Mouse (Mus musculus): ENCODE measurements around the gene Krcc1. TPM values are rescaled to one million over a fixed set of nuclear protein-coding genes. Genes with fewer than 3 reads are reported as not detected.
A peak's percentile ranks its signal among the peaks of the same experiment; 100 is the strongest.
"Not testable (repeated sequence)": the region's sequence is repeated elsewhere in the genome, so short reads cannot be mapped to it uniquely, and the experiment has no call there.

Krcc1 gene
- polyA plus RNA-seq, 1 experiment from 2014 or later: 39.3 TPM

GRCm38 (mm10) chr6:71262142-71262833, 9.2 kb upstream of the Krcc1 start:
- H3K36me3 ChIP-seq: no peaks in the 10 kb centered on the region
- 68% methylated on average over 8 of the region's 8 CpGs for WGBS
- 0 out of 2 replicates have a peak overlapping the region, but pooled peaks have one; percentile 2 for H3K27ac ChIP-seq
- H3K9ac ChIP-seq (replicated peaks): no peak overlapping the region
- no peak overlapping the region for H3K4me2 ChIP-seq
- no peaks in the 10 kb centered on the region for H3K9me3 ChIP-seq
- H3K4me3 ChIP-seq (replicated peaks): no peak overlapping the region
- no peaks in the 10 kb centered on the region for H3K27me3 ChIP-seq
- no peak for ATAC-seq (ENCODE audit: insufficient number of reproducible peaks, insufficient read depth, low FRiP score, low TSS enrichment, low read depth)
- H3K4me1 ChIP-seq (replicated peaks): no peaks in the 10 kb centered on the region

GRCm38 (mm10) chr6:71267603-71268002, 3.9 kb upstream of the Krcc1 start:
- H3K27me3 ChIP-seq; H3K9ac ChIP-seq (replicated peaks); H3K4me2 ChIP-seq; H3K9me3 ChIP-seq; H3K4me3 ChIP-seq (replicated peaks); H3K27ac ChIP-seq; H3K36me3 ChIP-seq; H3K4me1 ChIP-seq (replicated peaks); ATAC-seq (ENCODE audit: insufficient number of reproducible peaks, insufficient read depth, low FRiP score, low TSS enrichment, low read depth): not testable (repeated sequence)
- WGBS: 85% methylated on average over 7 of the region's 7 CpGs

- ATAC-seq (ENCODE audit: insufficient number of reproducible peaks, insufficient read depth, low FRiP score, low TSS enrichment, low read depth): no peak
- Histone ChIP-seq H3K27me3 (no peaks in the 10 kb centered on the region), H3K9me3 (no peaks in the 10 kb centered on the region), H3K9ac (replicated peaks) (no peak overlapping the region), H3K4me1 (replicated peaks) (peaks cover 15% of the 10 kb centered on the region), H3K27ac (0 out of 2 replicates have a peak overlapping the region, but pooled peaks have one; percentile 17), H3K36me3 (no peaks in the 10 kb centered on the region), H3K4me2 (no peak overlapping the region), H3K4me3 (replicated peaks) (no peak overlapping the region)
- 67% methylated on average over 7 of the region's 7 CpGs for WGBS
Observed at GRCm38 (mm10) chr6:71268929-71269685, 2.4 kb upstream of the Krcc1 start.

- not testable (repeated sequence) for ATAC-seq (ENCODE audit: insufficient number of reproducible peaks, insufficient read depth, low FRiP score, low TSS enrichment, low read depth); H3K36me3 ChIP-seq; H3K9me3 ChIP-seq; H3K9ac ChIP-seq (replicated peaks); H3K4me2 ChIP-seq; H3K4me3 ChIP-seq (replicated peaks); H3K27me3 ChIP-seq
- WGBS: 89% methylated on average over 6 of the region's 6 CpGs
- 0 out of 2 replicates have a peak overlapping the region, but pooled peaks have one; percentile 17 for H3K27ac ChIP-seq
- H3K4me1 ChIP-seq (replicated peaks): peaks cover 15% of the 10 kb centered on the region
Observed at GRCm38 (mm10) chr6:71269686-71270050, 1.8 kb upstream of the Krcc1 start.

GRCm38 (mm10) chr6:71270301-71271056, 998 bp upstream of the Krcc1 start:
- 23% methylated on average over 14 of the region's 14 CpGs for WGBS
- no peak overlapping the region; the same call in 1 of the 2 replicates for H3K9ac ChIP-seq (replicated peaks)
- ATAC-seq (ENCODE audit: insufficient number of reproducible peaks, insufficient read depth, low FRiP score, low TSS enrichment, low read depth): peak; percentile 24

GRCm38 (mm10) chr6:71271057-71271388, 454 bp upstream of the Krcc1 start:
- no peak overlapping the region; the same call in 1 of the 2 replicates for H3K9ac ChIP-seq (replicated peaks)

More at GRCm38 (mm10) chr6:71270301-71271056, 998 bp upstream of the Krcc1 start:
- Histone ChIP-seq H3K4me2 (peak overlapping the region; percentile 79), H3K36me3 (no peaks in the 10 kb centered on the region), H3K4me3 (replicated peaks) (peak overlapping the region; percentile 89), H3K27me3 (no peaks in the 10 kb centered on the region), H3K4me1 (replicated peaks) (peaks cover 15% of the 10 kb centered on the region), H3K27ac (peak overlapping the region; percentile 73), H3K9me3 (no peaks in the 10 kb centered on the region)

GRCm38 (mm10) chr6:71272316-71272741, 852 bp downstream of the Krcc1 start:
- Histone ChIP-seq H3K9ac (replicated peaks) (peak overlapping the region; percentile 98), H3K4me1 (replicated peaks) (peaks cover 15% of the 10 kb centered on the region), H3K36me3 (no peaks in the 10 kb centered on the region), H3K27me3 (no peaks in the 10 kb centered on the region), H3K9me3 (no peaks in the 10 kb centered on the region), H3K4me3 (replicated peaks) (peak overlapping the region; percentile 89), H3K27ac (peak overlapping the region; percentile 98), H3K4me2 (peak overlapping the region; percentile 79)
- no peak for ATAC-seq (ENCODE audit: insufficient number of reproducible peaks, insufficient read depth, low FRiP score, low TSS enrichment, low read depth)
- WGBS: 1% methylated on average over 11 of the region's 11 CpGs

More at GRCm38 (mm10) chr6:71271057-71271388, 454 bp upstream of the Krcc1 start:
- H3K9me3 ChIP-seq: no peaks in the 10 kb centered on the region
- H3K4me1 ChIP-seq (replicated peaks): peaks cover 15% of the 10 kb centered on the region
- WGBS: 3% methylated on average over 8 of the region's 8 CpGs
- no peaks in the 10 kb centered on the region for H3K36me3 ChIP-seq
- peak overlapping the region; percentile 89 for H3K4me3 ChIP-seq (replicated peaks)
- ATAC-seq (ENCODE audit: insufficient number of reproducible peaks, insufficient read depth, low FRiP score, low TSS enrichment, low read depth): peak; percentile 60
- no peaks in the 10 kb centered on the region for H3K27me3 ChIP-seq
- peak overlapping the region; percentile 73 for H3K27ac ChIP-seq
- peak overlapping the region; percentile 79 for H3K4me2 ChIP-seq

- WGBS: 86% methylated on average over 1 of the region's 1 CpGs
- H3K4me1 ChIP-seq (replicated peaks): peaks cover 15% of the 10 kb centered on the region
Observed at GRCm38 (mm10) chr6:71273715-71274114, 2.2 kb downstream of the Krcc1 start.

GRCm38 (mm10) chr6:71274621-71275020, 3.1 kb downstream of the Krcc1 start:
- ATAC-seq (ENCODE audit: insufficient number of reproducible peaks, insufficient read depth, low FRiP score, low TSS enrichment, low read depth): no peak
- Histone ChIP-seq H3K9ac (replicated peaks) (no peak overlapping the region), H3K4me2 (no peak overlapping the region), H3K27me3 (no peaks in the 10 kb centered on the region), H3K9me3 (no peaks in the 10 kb centered on the region), H3K4me3 (replicated peaks) (no peak overlapping the region), H3K36me3 (no peaks in the 10 kb centered on the region), H3K4me1 (replicated peaks) (peaks cover 15% of the 10 kb centered on the region), H3K27ac (no peak overlapping the region)
- WGBS: 85% methylated on average over 1 of the region's 1 CpGs

More at GRCm38 (mm10) chr6:71273715-71274114, 2.2 kb downstream of the Krcc1 start:
- Histone ChIP-seq H3K27me3 (no peaks in the 10 kb centered on the region), H3K4me2 (no peak overlapping the region), H3K4me3 (replicated peaks) (no peak overlapping the region), H3K9me3 (no peaks in the 10 kb centered on the region), H3K9ac (replicated peaks) (no peak overlapping the region), H3K27ac (no peak overlapping the region), H3K36me3 (no peaks in the 10 kb centered on the region)
- no peak for ATAC-seq (ENCODE audit: insufficient number of reproducible peaks, insufficient read depth, low FRiP score, low TSS enrichment, low read depth)

GRCm38 (mm10) chr6:71279418-71279817, 7.9 kb downstream of the Krcc1 start:
- Histone ChIP-seq H3K4me2 (no peak overlapping the region), H3K36me3 (peaks cover 6% of the 10 kb centered on the region), H3K27ac (no peak overlapping the region), H3K27me3 (no peaks in the 10 kb centered on the region), H3K4me1 (replicated peaks) (no peaks in the 10 kb centered on the region), H3K9me3 (no peaks in the 10 kb centered on the region), H3K4me3 (replicated peaks) (no peak overlapping the region), H3K9ac (replicated peaks) (no peak overlapping the region)
- no peak for ATAC-seq (ENCODE audit: insufficient number of reproducible peaks, insufficient read depth, low FRiP score, low TSS enrichment, low read depth)
- WGBS: 81% methylated on average over 1 of the region's 1 CpGs

GRCm38 (mm10) chr6:71293509-71293908, 22.0 kb downstream of the Krcc1 start:
- 94% methylated on average over 14 of the region's 14 CpGs for WGBS
- Histone ChIP-seq H3K27me3 (no peaks in the 10 kb centered on the region), H3K9ac (replicated peaks) (no peak overlapping the region), H3K27ac (no peak overlapping the region), H3K4me3 (replicated peaks) (no peak overlapping the region), H3K4me2 (no peak overlapping the region), H3K4me1 (replicated peaks) (no peaks in the 10 kb centered on the region), H3K36me3 (no peaks in the 10 kb centered on the region), H3K9me3 (no peaks in the 10 kb centered on the region)
- no peak for ATAC-seq (ENCODE audit: insufficient number of reproducible peaks, insufficient read depth, low FRiP score, low TSS enrichment, low read depth)

Measured in limb, embryonic 12.5 days (tissue).